Mouse (Mus musculus): ENCODE measurements around the gene Ndufab1.

- TF ChIP-seq CTCF (IDR thresholded peaks at IDR 0.05; ENCODE audit: borderline replicate concordance, control insufficient read depth, extremely low read depth, insufficient read depth, low read length, poor library complexity) = no peak
- no peak for TF ChIP-seq POLR2A (IDR thresholded peaks at IDR 0.05; ENCODE audit: control insufficient read depth, extremely low read depth, insufficient read depth, low read length, poor library complexity)
These were observed 36.0 kb downstream of the Ndufab1 start for GRCm38 (mm10) chr7:122065656-122066055.

Data from thymus, adult 2 months (tissue).